Mouse (Mus musculus) CH12.LX (cell line): Measurements from ENCODE around the gene AU022252. TPM values are rescaled to one million over a fixed set of nuclear protein-coding genes. Genes with fewer than 3 reads are reported as not detected.

Source experiments
- DNase-seq: peaks from one replicate; pipeline ENCODE4 v3.0.0-alpha.2; 2013; ENCODE audit errors: extremely low read depth
- H3K27ac ChIP-seq: 2 replicates; pipeline ENCODE4 v1.5.1; 2012; ENCODE audit warnings: low read depth, mild to moderate bottlenecking, control low read depth, moderate library complexity; ENCODE audit not compliant: insufficient read depth
- H3K27me3 ChIP-seq: replicated peaks from 2 replicates; pipeline ENCODE3; 2012; ENCODE audit warnings: inconsistent platforms
- H3K36me3 ChIP-seq, 2 experiments: replicated peaks in 1 of 2; 2 replicates each; pipeline versions ENCODE3 to v1.6.1; 2012; ENCODE audit warnings: inconsistent platforms in 1 of 2, low read length in 1 of 2, mild to moderate bottlenecking in 1 of 2, mixed read lengths in 1 of 2, moderate library complexity in 1 of 2; ENCODE audit not compliant: control insufficient read depth in 1 of 2, insufficient read depth in 1 of 2
- H3K4me1 ChIP-seq, 2 experiments: 2 replicates each; pipeline ENCODE4 v1.6.1; 2012; ENCODE audit warnings: inconsistent platforms in 1 of 2, moderate library complexity in 1 of 2; ENCODE audit not compliant: insufficient read depth in 2 of 2, control insufficient read depth in 1 of 2
- H3K4me2 ChIP-seq: 2 replicates; pipeline ENCODE4 v1.6.1; 2012; ENCODE audit warnings: low read depth, mild to moderate bottlenecking, control low read depth; ENCODE audit not compliant: poor library complexity, insufficient read depth, severe bottlenecking
- H3K4me3 ChIP-seq, 3 experiments: fragments of 150-350 bp in 1 of 3; sonication (generic) in 1 of 3; replicated peaks in 1 of 3; 2 replicates each; pipeline versions ENCODE3 to v1.5.1; 2011 to 2012; ENCODE audit warnings: low read depth in 2 of 3, low read length in 2 of 3, mild to moderate bottlenecking in 2 of 3, moderate library complexity in 2 of 3, control low read depth in 1 of 3, improper control_type of control experiment in 1 of 3, inconsistent platforms in 1 of 3, mixed read lengths in 1 of 3; ENCODE audit not compliant: poor library complexity in 1 of 3
- H3K79me2 ChIP-seq: replicated peaks from 2 replicates; pipeline ENCODE4 v1.6.1; 2012; ENCODE audit warnings: mild to moderate bottlenecking, moderate library complexity; ENCODE audit not compliant: control insufficient read depth, poor library complexity, insufficient read depth, severe bottlenecking; ENCODE audit errors: extremely low read depth
- H3K9ac ChIP-seq: 2 replicates; pipeline ENCODE4 v1.6.1; 2012; ENCODE audit warnings: low read depth, mild to moderate bottlenecking, control low read depth, moderate library complexity; ENCODE audit not compliant: insufficient read depth
- H3K9me3 ChIP-seq: replicated peaks from 2 replicates; pipeline ENCODE3; 2012; ENCODE audit warnings: low read length, inconsistent platforms, mixed read lengths
- CHD1 ChIP-seq: IDR thresholded peaks from 2 replicates; pipeline ENCODE4 v1.6.1; 2012; ENCODE audit warnings: low read depth, low read length, improper control_type of control experiment, inconsistent platforms
- CHD2 ChIP-seq: IDR thresholded peaks from 2 replicates; pipeline ENCODE4 v1.6.1; 2011; ENCODE audit warnings: low read length, improper control_type of control experiment
- CTCF ChIP-seq, 2 experiments: IDR thresholded peaks in 1 of 2; conservative IDR thresholded peaks in 1 of 2; 2 replicates each; pipeline ENCODE4 v1.5.1; 2011 to 2012; ENCODE audit warnings: low read depth in 2 of 2, low read length in 2 of 2, improper control_type of control experiment in 1 of 2, inconsistent platforms in 1 of 2, mild to moderate bottlenecking in 1 of 2, moderate library complexity in 1 of 2
- ELF1 ChIP-seq: IDR thresholded peaks from 2 replicates; pipeline ENCODE4 v1.6.1; 2014; ENCODE audit warnings: low read depth, mild to moderate bottlenecking, inconsistent platforms, low read length, improper control_type of control experiment
- EP300 ChIP-seq: IDR thresholded peaks from 2 replicates; pipeline ENCODE4 v1.6.1; 2011; ENCODE audit warnings: low read length, improper control_type of control experiment
- ETS1 ChIP-seq: conservative IDR thresholded peaks from 2 replicates; pipeline ENCODE4 v1.6.1; 2012; ENCODE audit warnings: low read depth, mild to moderate bottlenecking, inconsistent platforms, low read length, improper control_type of control experiment, moderate library complexity
- HCFC1 ChIP-seq: IDR thresholded peaks from 2 replicates; pipeline ENCODE4 v1.6.1; 2012; ENCODE audit warnings: low read depth, mild to moderate bottlenecking, inconsistent platforms, low read length, improper control_type of control experiment
- JUND ChIP-seq: conservative IDR thresholded peaks from 2 replicates; pipeline ENCODE4 v1.6.1; 2011; ENCODE audit warnings: low read depth, low read length, improper control_type of control experiment
- MAX ChIP-seq: IDR thresholded peaks from 2 replicates; pipeline ENCODE4 v1.6.1; 2011; ENCODE audit warnings: low read length, improper control_type of control experiment
- MAZ ChIP-seq: IDR thresholded peaks from 2 replicates; pipeline ENCODE4 v1.6.1; 2012; ENCODE audit warnings: low read depth, mild to moderate bottlenecking, inconsistent platforms, low read length, improper control_type of control experiment, moderate library complexity
- MYC ChIP-seq: IDR thresholded peaks from 2 replicates; pipeline ENCODE4 v1.6.1; 2011; ENCODE audit warnings: low read depth, mild to moderate bottlenecking, improper control_type of control experiment, low read length
- NRF1 ChIP-seq: IDR thresholded peaks from 2 replicates; pipeline ENCODE4 v1.6.1; 2014; ENCODE audit warnings: low read depth, mild to moderate bottlenecking, inconsistent platforms, low read length, improper control_type of control experiment, moderate library complexity
- PAX5 ChIP-seq: IDR thresholded peaks from 2 replicates; pipeline ENCODE4 v1.6.1; 2012; ENCODE audit warnings: low read length, inconsistent platforms, mixed read lengths
- POLR2A ChIP-seq: IDR thresholded peaks from 2 replicates; pipeline ENCODE4 v1.6.1; 2011; ENCODE audit warnings: low read depth, mild to moderate bottlenecking, improper control_type of control experiment, low read length
- POLR2AphosphoS2 ChIP-seq: IDR thresholded peaks from 2 replicates; pipeline ENCODE4 v1.6.1; 2011; ENCODE audit warnings: low read depth, low read length, improper control_type of control experiment
- RAD21 ChIP-seq: IDR thresholded peaks from 2 replicates; pipeline ENCODE4 v1.6.1; 2011; ENCODE audit warnings: low read depth, mild to moderate bottlenecking, low read length, improper control_type of control experiment, moderate library complexity
- RCOR1 ChIP-seq: conservative IDR thresholded peaks from 2 replicates; pipeline ENCODE4 v1.6.1; 2012; ENCODE audit warnings: low read depth, mild to moderate bottlenecking, inconsistent platforms, low read length, improper control_type of control experiment
- SMC3 ChIP-seq: IDR thresholded peaks from 2 replicates; pipeline ENCODE4 v1.6.1; 2011; ENCODE audit warnings: low read depth, low read length, improper control_type of control experiment
- TCF12 ChIP-seq: IDR thresholded peaks from 2 replicates; pipeline ENCODE4 v1.6.1; 2014; ENCODE audit warnings: low read depth, mild to moderate bottlenecking, inconsistent platforms, low read length, improper control_type of control experiment
- UBTF ChIP-seq: IDR thresholded peaks from 2 replicates; pipeline ENCODE4 v1.6.1; 2012; ENCODE audit warnings: low read depth, mild to moderate bottlenecking, inconsistent platforms, low read length, improper control_type of control experiment, moderate library complexity
- USF2 ChIP-seq: conservative IDR thresholded peaks from 2 replicates; pipeline ENCODE4 v1.6.1; 2011; ENCODE audit warnings: low read depth, low read length, improper control_type of control experiment
- ZC3H11A ChIP-seq: IDR thresholded peaks from 2 replicates; pipeline ENCODE4 v1.6.1; 2012; ENCODE audit warnings: low read depth, mild to moderate bottlenecking, inconsistent platforms, low read length, improper control_type of control experiment
- ZKSCAN1 ChIP-seq: IDR thresholded peaks from 2 replicates; pipeline ENCODE4 v1.6.1; 2012; ENCODE audit warnings: low read depth, inconsistent platforms, low read length, improper control_type of control experiment, borderline replicate concordance
- ZMIZ1 ChIP-seq: IDR thresholded peaks from 2 replicates; pipeline ENCODE4 v1.6.1; 2012; ENCODE audit warnings: low read depth, mild to moderate bottlenecking, inconsistent platforms, low read length, improper control_type of control experiment
- dilution Hi-C: fragments of 300-500 bp; cut with MboI; formaldehyde crosslinking; loops from 2 replicates; pipeline ENCODE4 v1.14.3; 2020; ENCODE audit warnings: low sequenced_read_pairs; ENCODE audit not compliant: extremely low pct_unique_long_range_greater_than_20kb, extremely low pct_ligation_motif_present
- in situ Hi-C: fragments of 300-500 bp; cut with MboI; formaldehyde crosslinking; loops from 3 replicates; pipeline ENCODE4 v1.14.3; 2019; ENCODE audit warnings: low sequenced_read_pairs, low pct_ligation_motif_present, low pct_unique_long_range_greater_than_20kb, mixed read lengths
- polyA plus RNA-seq: library from polyadenylated mRNA; unstranded; fragments of >175 nt; gene quantifications from 2 replicates; pipeline ENCODE4 v1.2.1, GENCODE M21; 2012; ENCODE audit warnings: low read depth; ENCODE audit not compliant: insufficient read length
- total RNA-seq, 2 experiments: library from RNA; depleted of rRNA; stranded (reverse); fragments of 300-350 nt in 1 of 2; fragments of >200 nt in 1 of 2; gene quantifications; 2 replicates each; pipeline ENCODE4 v1.2.3; 2012 to 2014

AU022252 gene
- total and polyA plus RNA-seq, 3 experiments: 8.7 to 18.8 (median 12.7) TPM

- in situ Hi-C loops: loop anchor here (10.0 kb wide), 1 partner anchor 292 kb away; the partner anchor contains the start of genes Foxj3 and Frg2f1
- TF ChIP-seq RAD21 (no peak), POLR2A (no peak), ZMIZ1 (no peak), EP300 (no peak), NRF1 (no peak), ZC3H11A (no peak), ETS1 (no peak), POLR2AphosphoS2 (no peak), USF2 (no peak), ELF1 (no peak), CTCF (conservative IDR thresholded peaks at IDR 0.05 in 1 of 2, IDR thresholded peaks at IDR 0.05 in 1 of 2; ENCODE audit: low read depth in 2 of 2, low read length in 2 of 2) (no peak), HCFC1 (no peak), CHD2 (no peak), MYC (no peak)
- no peak overlapping the region for H3K9ac ChIP-seq
- no peaks in the 10 kb centered on the region for H3K9me3 ChIP-seq
- DNase-seq: no peak
- peaks cover 0 to 20% of the 10 kb centered on the region in 2 experiments; a peak in 2 of 4 replicates for H3K4me1 ChIP-seq
- no peaks in the 10 kb centered on the region for H3K79me2 ChIP-seq
- H3K27me3 ChIP-seq: no peaks in the 10 kb centered on the region
- dilution Hi-C loops: no loop called here
- peaks cover 24 to 87% of the 10 kb centered on the region in 2 experiments for H3K36me3 ChIP-seq
- H3K4me2 ChIP-seq: no peak overlapping the region
- H3K4me3 ChIP-seq: no peak overlapping the region
- no peak overlapping the region for H3K27ac ChIP-seq
These were observed 10.1 kb upstream of the AU022252 start for GRCm38 (mm10) chr4:119242571-119242970.

- H3K36me3 ChIP-seq: peaks cover 22 to 86% of the 10 kb centered on the region in 2 experiments
- H3K9me3 ChIP-seq: no peaks in the 10 kb centered on the region
- H3K79me2 ChIP-seq: no peaks in the 10 kb centered on the region
- TF ChIP-seq MAZ (no peak), SMC3 (peak; percentile 27; the same call in 1 of the 2 replicates), RCOR1 (no peak), JUND (no peak), UBTF (no peak), RAD21 (peak; percentile 22), MYC (no peak), TCF12 (no peak), CHD1 (no peak), ELF1 (no peak), PAX5 (no peak), MAX (no peak), ZKSCAN1 (no peak), CTCF (conservative IDR thresholded peaks at IDR 0.05 in 1 of 2, IDR thresholded peaks at IDR 0.05 in 1 of 2; ENCODE audit: low read depth in 2 of 2, low read length in 2 of 2) (peak in 1 of 2 experiments; percentile 55; a peak in 2 of 4 replicates), HCFC1 (no peak), ETS1 (no peak), EP300 (no peak)
- TF ChIP-seq, all 38 proteins: peak for 3
- Histone ChIP-seq H3K9ac (no peak overlapping the region), H3K4me2 (no peak overlapping the region), H3K4me3 (no peak overlapping the region), H3K27ac (no peak overlapping the region), H3K4me1 (peaks cover 0 to 27% of the 10 kb centered on the region in 2 experiments; a peak in 2 of 4 replicates), H3K27me3 (no peaks in the 10 kb centered on the region)
- in situ Hi-C loops (loop anchor here (10.0 kb wide), 1 partner anchor 293 kb away; the partner anchor contains the start of genes Foxj3 and Frg2f1), dilution Hi-C loops (no loop called here)
- no peak for DNase-seq
These were observed 9.2 kb upstream of the AU022252 start for GRCm38 (mm10) chr4:119241664-119242063.
